Mouse (Mus musculus) heart, embryonic 16.5 days (tissue): ENCODE results near the gene Impg1. TPM values are rescaled to one million over a fixed set of nuclear protein-coding genes. Genes with fewer than 3 reads are reported as not detected.

Experiments used
- ATAC-seq: fragments of 200-750 bp; cut with Nextera tagmentation; replicated peaks from 2 replicates; pipeline ENCODE4 v1.8.0; 2017; ENCODE audit warnings: moderate number of reproducible peaks; ENCODE audit not compliant: insufficient read depth, low FRiP score; ENCODE audit errors: extremely low read depth
- H3K27ac ChIP-seq: fragments of 300-500 bp; sonication (generic); 2 replicates; pipeline ENCODE4 v1.5.1; 2014; ENCODE audit warnings: mild to moderate bottlenecking, low read length, control low read depth, moderate library complexity
- H3K27me3 ChIP-seq: fragments of 300-500 bp; sonication (generic); 2 replicates; pipeline ENCODE4 v1.6.1; 2014; ENCODE audit warnings: low read length, mixed read lengths; ENCODE audit not compliant: control insufficient read depth, insufficient read depth
- H3K36me3 ChIP-seq: fragments of 300-500 bp; sonication (generic); 2 replicates; pipeline ENCODE4 v1.6.1; 2014; ENCODE audit not compliant: control insufficient read depth, insufficient read depth
- H3K4me1 ChIP-seq: fragments of 300-500 bp; sonication (generic); 2 replicates; pipeline ENCODE4 v1.6.1; 2014; ENCODE audit warnings: low read length, mixed read lengths; ENCODE audit not compliant: control insufficient read depth, insufficient read depth
- H3K4me2 ChIP-seq: fragments of 300-500 bp; sonication (generic); 2 replicates; pipeline ENCODE4 v1.6.1; 2014; ENCODE audit warnings: low read depth, mild to moderate bottlenecking, control low read depth, low read length
- H3K4me3 ChIP-seq: fragments of 300-500 bp; sonication (generic); 2 replicates; pipeline ENCODE4 v1.5.1; 2014; ENCODE audit warnings: mild to moderate bottlenecking, control low read depth, low read length
- H3K9ac ChIP-seq: fragments of 300-500 bp; sonication (generic); 2 replicates; pipeline ENCODE4 v1.6.1; 2014; ENCODE audit warnings: low read length, control low read depth
- H3K9me3 ChIP-seq: fragments of 300-500 bp; sonication (generic); replicated peaks from 2 replicates; pipeline ENCODE4 v1.6.1; 2016; ENCODE audit warnings: low read length; ENCODE audit not compliant: control insufficient read depth
- WGBS: fragments of 180-500 bp; shearing (Covaris S2); extraction: QIAGEN DNeasy Blood & Tissue Kit; methylation state at CpG from one replicate; pipeline ENCODE4 v1.1.7; 2014; 5-methylcytosine and 5-hydroxymethylcytosine counted together
- polyA plus RNA-seq: library from polyadenylated mRNA; unstranded; fragments of >200 nt; fragmentation: Nextera tagmentation; extraction: Ambion mirVana; gene quantifications from 2 replicates; pipeline ENCODE4 v1.2.1, GENCODE M21; 2015

Impg1 gene
- polyA plus RNA-seq, 1 experiment from 2014 or later = not detected

GRCm38 (mm10) chr9:80306390-80306789 lies 158.9 kb downstream of the Impg1 start:
- no peak overlapping the region for H3K4me3 ChIP-seq
- WGBS = 87% methylated on average over 4 of the region's 4 CpGs
- no peaks in the 10 kb centered on the region for H3K9me3 ChIP-seq
- peaks cover 7% of the 10 kb centered on the region for H3K36me3 ChIP-seq
- no peak overlapping the region for H3K9ac ChIP-seq
- no peak overlapping the region for H3K4me2 ChIP-seq
- H3K27me3 ChIP-seq = no peaks in the 10 kb centered on the region
- H3K4me1 ChIP-seq = no peaks in the 10 kb centered on the region
- ATAC-seq = no peak
- H3K27ac ChIP-seq = no peak overlapping the region

GRCm38 (mm10) chr9:80303518-80303917 lies 161.8 kb downstream of the Impg1 start:
- Histone ChIP-seq H3K36me3 (peaks cover 13% of the 10 kb centered on the region), H3K4me2 (no peak overlapping the region), H3K9me3 (no peaks in the 10 kb centered on the region), H3K27ac (no peak overlapping the region), H3K4me1 (no peaks in the 10 kb centered on the region), H3K27me3 (no peaks in the 10 kb centered on the region), H3K9ac (no peak overlapping the region), H3K4me3 (no peak overlapping the region)
- 69% methylated on average over 4 of the region's 4 CpGs for WGBS
- ATAC-seq = no peak

- H3K27ac ChIP-seq = no peak overlapping the region
- H3K36me3 ChIP-seq = peaks cover 6% of the 10 kb centered on the region
- no peak overlapping the region for H3K4me2 ChIP-seq
- H3K4me3 ChIP-seq = no peak overlapping the region
- ATAC-seq = no peak
- 91% methylated on average over 9 of the region's 9 CpGs for WGBS
- no peak overlapping the region for H3K9ac ChIP-seq
- no peaks in the 10 kb centered on the region for H3K27me3 ChIP-seq
- H3K9me3 ChIP-seq = no peaks in the 10 kb centered on the region
- H3K4me1 ChIP-seq = no peaks in the 10 kb centered on the region
Observed at GRCm38 (mm10) chr9:80299031-80299430, 166.2 kb downstream of the Impg1 start.

GRCm38 (mm10) chr9:80296086-80296485 lies 169.2 kb downstream of the Impg1 start:
- Histone ChIP-seq H3K4me1 (no peaks in the 10 kb centered on the region), H3K27ac (no peak overlapping the region), H3K36me3 (peaks cover 14% of the 10 kb centered on the region), H3K4me3 (no peak overlapping the region), H3K9ac (no peak overlapping the region), H3K9me3 (no peaks in the 10 kb centered on the region), H3K4me2 (no peak overlapping the region), H3K27me3 (no peaks in the 10 kb centered on the region)
- no peak for ATAC-seq
- WGBS = 39% methylated on average over 4 of the region's 4 CpGs

- H3K27ac ChIP-seq = no peak overlapping the region
- WGBS = 51% methylated on average over 2 of the region's 2 CpGs
- no peaks in the 10 kb centered on the region for H3K4me1 ChIP-seq
- no peak overlapping the region for H3K4me3 ChIP-seq
- H3K9me3 ChIP-seq = no peaks in the 10 kb centered on the region
- no peaks in the 10 kb centered on the region for H3K27me3 ChIP-seq
- peaks cover 9% of the 10 kb centered on the region for H3K36me3 ChIP-seq
- H3K4me2 ChIP-seq = no peak overlapping the region
- ATAC-seq = no peak
- H3K9ac ChIP-seq = no peak overlapping the region
Observed at GRCm38 (mm10) chr9:80293056-80293584, 172.2 kb downstream of the Impg1 start.

- Histone ChIP-seq H3K9ac (no peak overlapping the region), H3K4me3 (no peak overlapping the region), H3K4me2 (no peak overlapping the region), H3K27ac (no peak overlapping the region), H3K4me1 (no peaks in the 10 kb centered on the region), H3K36me3 (peaks cover 17% of the 10 kb centered on the region), H3K27me3 (no peaks in the 10 kb centered on the region), H3K9me3 (peaks cover 6% of the 10 kb centered on the region; the same call in 1 of the 2 replicates)
- WGBS = 91% methylated on average over 7 of the region's 7 CpGs
- ATAC-seq = no peak
Observed at GRCm38 (mm10) chr9:80286845-80287244, 178.4 kb downstream of the Impg1 start.

- Histone ChIP-seq H3K27me3 (no peaks in the 10 kb centered on the region), H3K4me1 (no peaks in the 10 kb centered on the region), H3K4me2 (no peak overlapping the region), H3K9ac (no peak overlapping the region), H3K9me3 (peaks cover 6% of the 10 kb centered on the region; the same call in 1 of the 2 replicates), H3K4me3 (no peak overlapping the region), H3K36me3 (peaks cover 14% of the 10 kb centered on the region), H3K27ac (no peak overlapping the region)
- WGBS = 80% methylated on average over 2 of the region's 2 CpGs
- ATAC-seq = no peak
Observed at GRCm38 (mm10) chr9:80284539-80285174, 180.6 kb downstream of the Impg1 start.

GRCm38 (mm10) chr9:80282426-80282825 lies 182.9 kb downstream of the Impg1 start:
- no peaks in the 10 kb centered on the region for H3K27me3 ChIP-seq
- ATAC-seq = no peak
- peaks cover 6% of the 10 kb centered on the region; the same call in 1 of the 2 replicates for H3K9me3 ChIP-seq
- peaks cover 11% of the 10 kb centered on the region for H3K36me3 ChIP-seq
- H3K27ac ChIP-seq = no peak overlapping the region
- H3K4me2 ChIP-seq = no peak overlapping the region
- H3K9ac ChIP-seq = no peak overlapping the region
- no peak overlapping the region for H3K4me3 ChIP-seq
- H3K4me1 ChIP-seq = no peaks in the 10 kb centered on the region
- WGBS = 90% methylated on average over 3 of the region's 3 CpGs

- Histone ChIP-seq H3K4me3 (no peak overlapping the region), H3K27me3 (no peaks in the 10 kb centered on the region), H3K4me2 (no peak overlapping the region), H3K4me1 (no peaks in the 10 kb centered on the region), H3K27ac (no peak overlapping the region), H3K36me3 (peaks cover 16% of the 10 kb centered on the region), H3K9ac (no peak overlapping the region), H3K9me3 (peaks cover 6% of the 10 kb centered on the region; the same call in 1 of the 2 replicates)
- ATAC-seq = no peak
- WGBS = 95% methylated on average over 1 of the region's 1 CpGs
Observed at GRCm38 (mm10) chr9:80280724-80281123, 184.6 kb downstream of the Impg1 start.
